26 mouse cellular contexts compared by ENCODE assay signal in genomic region chr1:120739499-120739898, GRCm38 (mm10).
A peak's percentile ranks its signal among the peaks of the same experiment; 100 is the strongest.
DNase-seq lines count a peak whose midpoint lies in the region; ATAC-seq lines count a peak whose summit lies in the region.
"Had no signal": no experiment of that assay in that cellular context is flagged by ENCODE, and none has a peak within 500 bp of the region (broad histone marks: within the 10 kb centered on the region; RNA-seq: fewer than 3 reads in every experiment).

No protein-coding gene starts in this region.

- 19% methylated on average over 6 of the region's 6 CpGs for WGBS in limb, embryonic 11.5 days
- WGBS in limb, embryonic 10.5 days = 33% methylated on average over 6 of the region's 6 CpGs
- 15% methylated on average over 6 of the region's 6 CpGs for WGBS in heart, embryonic 12.5 days

- no peaks in the 10 kb centered on the region for H3K9me3 ChIP-seq in limb, embryonic 11.5 days (ENCODE audit: control insufficient read depth, low read length)
- H3K9me3 ChIP-seq in limb, embryonic 10.5 days (replicated peaks) = no peaks in the 10 kb centered on the region
- H3K9me3 ChIP-seq in heart, embryonic 12.5 days (replicated peaks) = no peaks in the 10 kb centered on the region
- H3K9me3 ChIP-seq: hindbrain, embryonic 10.5 days; intestine, embryonic 15.5 days; liver, embryonic 13.5 days; midbrain, embryonic 13.5 days had no signal

- no peak for ATAC-seq in limb, embryonic 11.5 days (ENCODE audit: insufficient number of reproducible peaks, low FRiP score, low TSS enrichment, low read depth)
- 0 out of 2 replicates have a peak, but pooled peaks have one; percentile 59 for ATAC-seq in heart, embryonic 12.5 days (ENCODE audit: insufficient number of reproducible peaks, low FRiP score)
- no peak for ATAC-seq in erythroid progenitor cell, adult 5-6 weeks (replicated peaks; ENCODE audit: low FRiP score, poor library complexity, severe bottlenecking)
- ATAC-seq: forebrain, postnatal 0 days; hindbrain, embryonic 16.5 days; intestine, embryonic 15.5 days; midbrain, embryonic 13.5 days had no signal

- DNase-seq in limb, embryonic 11.5 days (ENCODE audit: low spot score) = peak; percentile 34
- no peak for DNase-seq in limb, embryonic 10.5 days (ENCODE audit: low spot score)
- peak; percentile 61 to 70 for DNase-seq in heart, postnatal 10 days
- no peak for DNase-seq in cerebellum, postnatal 25 days
- no peak for DNase-seq in spleen, postnatal 36 days (ENCODE audit: low spot score in 2 of 2)
- DNase-seq: adrenal gland, adult 2 months; B cell, adult 2 months; cerebellum, adult 11 months; cerebellum, postnatal 10 days; forebrain, postnatal 0 days; kidney, adult 8-10 months; kidney, postnatal 10 days; liver, embryonic 13.5 days; lung, embryonic 14.5 days; right cerebral cortex, postnatal 14 days; spleen, adult 18-20 months; thymus, postnatal 14 days had no signal

- no peak overlapping the region for H3K27ac ChIP-seq in limb, embryonic 11.5 days (replicated peaks; ENCODE audit: low read depth, low read length)
- no peak overlapping the region for H3K27ac ChIP-seq in limb, embryonic 10.5 days
- H3K27ac ChIP-seq in heart, embryonic 12.5 days (ENCODE audit: poor library complexity, severe bottlenecking) = no peak overlapping the region
- H3K27ac ChIP-seq: hindbrain, embryonic 10.5 days; intestine, embryonic 15.5 days; liver, embryonic 13.5 days; midbrain, embryonic 13.5 days had no signal

- intact Hi-C loops in heart, postnatal 10 days (cut with DNase I) = no loop called here

- H3K36me3 ChIP-seq in limb, embryonic 11.5 days (ENCODE audit: control insufficient read depth, insufficient read depth, low read length) = no peaks in the 10 kb centered on the region
- no peaks in the 10 kb centered on the region for H3K36me3 ChIP-seq in limb, embryonic 10.5 days
- H3K36me3 ChIP-seq in heart, embryonic 12.5 days = no peaks in the 10 kb centered on the region
- H3K36me3 ChIP-seq: G1E; hindbrain, embryonic 10.5 days; intestine, embryonic 15.5 days; liver, embryonic 13.5 days; midbrain, embryonic 13.5 days had no signal

- peaks cover 6% of the 10 kb centered on the region; the same call in 1 of the 2 replicates for H3K4me1 ChIP-seq in limb, embryonic 11.5 days (ENCODE audit: control insufficient read depth, insufficient read depth, low read length)
- peaks cover 37% of the 10 kb centered on the region for H3K4me1 ChIP-seq in limb, embryonic 10.5 days
- peaks cover 15% of the 10 kb centered on the region for H3K4me1 ChIP-seq in heart, embryonic 12.5 days (replicated peaks)
- H3K4me1 ChIP-seq: intestine, embryonic 15.5 days; liver, embryonic 13.5 days; megakaryocyte, embryonic 14.5 days; midbrain, embryonic 13.5 days had no signal

- no peak overlapping the region for H3K4me3 ChIP-seq in limb, embryonic 11.5 days (ENCODE audit: low read depth, low read length)
- H3K4me3 ChIP-seq in limb, embryonic 10.5 days = no peak overlapping the region
- H3K4me3 ChIP-seq in heart, embryonic 12.5 days = no peak overlapping the region
- H3K4me3 ChIP-seq: hindbrain, embryonic 10.5 days; intestine, embryonic 15.5 days; liver, embryonic 13.5 days; megakaryocyte, embryonic 14.5 days; midbrain, embryonic 13.5 days had no signal

- H3K9ac ChIP-seq in limb, embryonic 11.5 days (ENCODE audit: low read length) = no peak overlapping the region
- H3K9ac ChIP-seq in heart, embryonic 12.5 days = no peak overlapping the region
- H3K9ac ChIP-seq: forebrain, postnatal 0 days; intestine, embryonic 15.5 days; liver, embryonic 13.5 days; lung, embryonic 14.5 days; midbrain, embryonic 13.5 days had no signal

- no peak overlapping the region for H3K4me2 ChIP-seq in limb, embryonic 11.5 days (ENCODE audit: low read depth, severe bottlenecking)
- H3K4me2 ChIP-seq in heart, embryonic 12.5 days = no peak overlapping the region
- H3K4me2 ChIP-seq: intestine, embryonic 15.5 days; liver, embryonic 13.5 days; lung, embryonic 14.5 days; midbrain, embryonic 13.5 days had no signal

- H3K27me3 ChIP-seq in limb, embryonic 11.5 days (ENCODE audit: control insufficient read depth, insufficient read depth, low read length) = no peaks in the 10 kb centered on the region
- peaks cover 43% of the 10 kb centered on the region for H3K27me3 ChIP-seq in limb, embryonic 10.5 days (ENCODE audit: low read depth, poor library complexity, severe bottlenecking)
- H3K27me3 ChIP-seq in heart, embryonic 12.5 days (replicated peaks) = no peaks in the 10 kb centered on the region
- H3K27me3 ChIP-seq: CH12.LX; intestine, embryonic 15.5 days; liver, embryonic 13.5 days; megakaryocyte, embryonic 14.5 days; midbrain, embryonic 13.5 days had no signal

Comparison
In these comparisons a context has a peak if more than half of its experiments do, and no peak if none do; other contexts are left out.
1. DNase-seq: peak in limb, embryonic 11.5 days (single experiment) and heart, postnatal 10 days (2 of 2); none in limb, embryonic 10.5 days (single experiment), cerebellum, postnatal 25 days (0 of 2) and spleen, postnatal 36 days (0 of 2).